Mouse (Mus musculus) frontal cortex, postnatal 36 days (tissue): Measurements from ENCODE around the gene Prkar1a.
"Not testable (repeated sequence)": the region's sequence is repeated elsewhere in the genome, so short reads cannot be mapped to it uniquely, and the experiment has no call there.

Source experiments
- DNase-seq, 2 experiments: peaks; one replicate each; pipeline ENCODE4 v3.0.0; 2022; ENCODE audit warnings: low spot score in 2 of 2

The Prkar1a gene

GRCm38 (mm10) chr11:109641498-109642222 is 7.5 kb upstream of the Prkar1a start:
- no peak for DNase-seq

- no peak for DNase-seq
Observed at GRCm38 (mm10) chr11:109648510-109648909, 695 bp upstream of the Prkar1a start.

- DNase-seq: peak; percentile 86 to 88
Observed at GRCm38 (mm10) chr11:109649975-109650701, 933 bp downstream of the Prkar1a start.

- DNase-seq: peak; percentile 93 to 96
Observed at GRCm38 (mm10) chr11:109650788-109651565, 1.8 kb downstream of the Prkar1a start.

GRCm38 (mm10) chr11:109651566-109652024 is 2.4 kb downstream of the Prkar1a start:
- DNase-seq: no peak

- no peak for DNase-seq
Observed at GRCm38 (mm10) chr11:109652505-109652904, 3.3 kb downstream of the Prkar1a start.

GRCm38 (mm10) chr11:109653201-109653600 is 4.0 kb downstream of the Prkar1a start:
- DNase-seq: no peak

- no peak for DNase-seq
Observed at GRCm38 (mm10) chr11:109654581-109654980, 5.4 kb downstream of the Prkar1a start.

GRCm38 (mm10) chr11:109656232-109656631 is 7.0 kb downstream of the Prkar1a start:
- no peak for DNase-seq

- DNase-seq: not testable (repeated sequence)
Observed at GRCm38 (mm10) chr11:109660526-109660925, 11.3 kb downstream of the Prkar1a start.

- DNase-seq: no peak
Observed at GRCm38 (mm10) chr11:109664293-109664692, 15.1 kb downstream of the Prkar1a start.

- no peak for DNase-seq
Observed at GRCm38 (mm10) chr11:109665424-109665823, 16.2 kb downstream of the Prkar1a start.

GRCm38 (mm10) chr11:109666411-109666810 is 17.2 kb downstream of the Prkar1a start:
- DNase-seq: no peak

- no peak for DNase-seq
Observed at GRCm38 (mm10) chr11:109667371-109667770, 18.2 kb downstream of the Prkar1a start.

- no peak for DNase-seq
Observed at GRCm38 (mm10) chr11:109668115-109668725, 19.0 kb downstream of the Prkar1a start.

- no peak for DNase-seq
Observed at GRCm38 (mm10) chr11:109669149-109669708, 20.0 kb downstream of the Prkar1a start.

GRCm38 (mm10) chr11:109670026-109670916 is 21.1 kb downstream of the Prkar1a start:
- DNase-seq: no peak

GRCm38 (mm10) chr11:109671136-109672020 is 22.2 kb downstream of the Prkar1a start:
- DNase-seq: no peak

GRCm38 (mm10) chr11:109672021-109672324 is 22.8 kb downstream of the Prkar1a start:
- DNase-seq: no peak

GRCm38 (mm10) chr11:109672396-109672795 is 23.2 kb downstream of the Prkar1a start:
- DNase-seq: no peak
